Mouse (Mus musculus): Measurements from ENCODE around the gene Gm11060. TPM values are rescaled to one million over a fixed set of nuclear protein-coding genes. Genes with fewer than 3 reads are reported as not detected.

Gm11060 gene
- polyA plus RNA-seq, 1 experiment from 2014 or later: not detected

DNA sequence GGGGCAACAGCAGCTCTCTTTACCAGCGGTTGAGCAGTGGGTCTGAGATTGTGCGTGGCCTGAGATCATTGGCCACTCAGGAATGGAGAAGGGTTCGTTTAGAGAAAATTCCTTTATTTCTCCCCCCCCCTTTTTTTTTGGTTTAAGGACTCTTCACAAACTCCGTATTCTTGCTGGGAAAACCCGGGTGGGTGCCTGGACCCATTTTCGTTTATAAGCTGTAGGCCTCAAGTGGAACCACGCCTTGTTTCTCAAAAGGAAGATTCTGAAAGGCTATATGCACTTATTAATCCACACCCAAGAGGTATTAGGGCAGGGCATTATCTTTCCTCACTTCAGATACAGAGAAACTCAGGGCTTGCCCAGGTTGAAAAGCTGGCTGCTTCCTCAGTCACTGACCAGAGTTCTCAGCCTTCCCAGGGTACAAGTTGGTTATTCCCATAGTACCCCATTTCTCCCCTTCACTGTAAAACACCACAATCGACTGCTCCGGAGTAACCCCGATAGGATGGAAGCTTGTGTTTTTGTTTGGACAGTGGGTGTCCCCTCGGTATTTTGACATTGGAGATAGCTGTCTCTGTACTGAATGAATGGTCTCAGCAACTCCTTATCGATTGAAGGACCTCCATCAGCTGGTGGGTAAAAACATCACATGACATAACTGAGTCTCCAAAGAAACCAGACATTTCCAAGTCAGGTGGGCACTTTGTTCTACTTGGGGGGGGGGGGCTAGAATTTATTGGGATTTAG lies 39.4 kb downstream of the Gm11060 start:
- H3K9ac ChIP-seq: no peak overlapping the region
- peaks cover 32% of the 10 kb centered on the region for H3K4me1 ChIP-seq
- H3K36me3 ChIP-seq: no peaks in the 10 kb centered on the region
- no peak overlapping the region for H3K4me2 ChIP-seq
- peaks cover 98% of the 10 kb centered on the region for H3K27me3 ChIP-seq
- ATAC-seq (ENCODE audit: insufficient number of reproducible peaks, low FRiP score, low TSS enrichment, low read depth): no peak
- WGBS: 10% methylated on average over 12 of the region's 12 CpGs
- H3K27ac ChIP-seq: no peak overlapping the region
- no peaks in the 10 kb centered on the region for H3K9me3 ChIP-seq
- H3K4me3 ChIP-seq: no peak overlapping the region

GRCm38 (mm10) chr2:105131811-105132100 lies 39.9 kb downstream of the Gm11060 start:
- H3K9ac ChIP-seq: no peak overlapping the region
- 8% methylated on average over 2 of the region's 2 CpGs for WGBS
- no peak overlapping the region for H3K4me2 ChIP-seq
- H3K4me3 ChIP-seq: no peak overlapping the region
- H3K4me1 ChIP-seq: peaks cover 27% of the 10 kb centered on the region
- H3K27me3 ChIP-seq: peaks cover 98% of the 10 kb centered on the region
- no peak for ATAC-seq (ENCODE audit: insufficient number of reproducible peaks, low FRiP score, low TSS enrichment, low read depth)
- H3K9me3 ChIP-seq: no peaks in the 10 kb centered on the region
- H3K27ac ChIP-seq: no peak overlapping the region
- H3K36me3 ChIP-seq: no peaks in the 10 kb centered on the region

DNA sequence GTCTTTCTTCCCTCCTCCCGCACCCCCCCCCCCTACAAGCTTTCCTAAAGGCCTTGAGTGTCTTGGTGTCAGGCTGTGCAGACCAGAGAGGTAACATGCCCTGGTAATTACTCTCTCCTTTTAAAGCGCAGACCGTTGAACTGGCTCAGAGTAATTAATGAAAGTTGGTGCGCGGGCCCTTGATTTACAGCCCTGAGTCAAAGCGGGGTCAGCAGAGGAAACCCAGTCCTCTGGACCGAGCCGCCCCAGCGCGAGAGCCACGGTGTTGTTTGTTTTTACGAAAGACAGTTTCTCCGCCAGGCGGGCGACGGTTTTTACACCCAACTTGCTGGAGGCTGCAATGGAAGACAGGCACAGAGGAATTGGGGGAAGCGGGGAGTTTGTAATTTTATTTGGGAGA lies 40.5 kb downstream of the Gm11060 start:
- H3K27me3 ChIP-seq: peaks cover 98% of the 10 kb centered on the region
- ATAC-seq (ENCODE audit: insufficient number of reproducible peaks, low FRiP score, low TSS enrichment, low read depth): no peak
- no peaks in the 10 kb centered on the region for H3K9me3 ChIP-seq
- H3K4me2 ChIP-seq: no peak overlapping the region
- no peak overlapping the region for H3K4me3 ChIP-seq
- no peaks in the 10 kb centered on the region for H3K36me3 ChIP-seq
- WGBS: 3% methylated on average over 16 of the region's 17 CpGs
- no peak overlapping the region for H3K27ac ChIP-seq
- peaks cover 22% of the 10 kb centered on the region for H3K4me1 ChIP-seq
- H3K9ac ChIP-seq: no peak overlapping the region

- no peak overlapping the region for H3K27ac ChIP-seq
- H3K4me1 ChIP-seq: peaks cover 15% of the 10 kb centered on the region
- 2% methylated on average over 43 of the region's 43 CpGs for WGBS
- no peak overlapping the region for H3K4me3 ChIP-seq
- H3K9ac ChIP-seq: no peak overlapping the region
- ATAC-seq (ENCODE audit: insufficient number of reproducible peaks, low FRiP score, low TSS enrichment, low read depth): no peak
- H3K4me2 ChIP-seq: no peak overlapping the region
- H3K36me3 ChIP-seq: no peaks in the 10 kb centered on the region
- peaks cover 99% of the 10 kb centered on the region for H3K27me3 ChIP-seq
- H3K9me3 ChIP-seq: no peaks in the 10 kb centered on the region
Measured at GRCm38 (mm10) chr2:105132933-105133795, 41.3 kb downstream of the Gm11060 start.

GRCm38 (mm10) chr2:105134296-105134695 lies 42.5 kb downstream of the Gm11060 start:
- Histone ChIP-seq H3K4me2 (no peak overlapping the region), H3K9me3 (no peaks in the 10 kb centered on the region), H3K4me1 (peaks cover 15% of the 10 kb centered on the region), H3K36me3 (no peaks in the 10 kb centered on the region), H3K27ac (no peak overlapping the region), H3K27me3 (peaks cover 99% of the 10 kb centered on the region), H3K4me3 (no peak overlapping the region), H3K9ac (no peak overlapping the region)
- under 1% methylated on average over 19 of the region's 19 CpGs for WGBS
- ATAC-seq (ENCODE audit: insufficient number of reproducible peaks, low FRiP score, low TSS enrichment, low read depth): no peak

DNA sequence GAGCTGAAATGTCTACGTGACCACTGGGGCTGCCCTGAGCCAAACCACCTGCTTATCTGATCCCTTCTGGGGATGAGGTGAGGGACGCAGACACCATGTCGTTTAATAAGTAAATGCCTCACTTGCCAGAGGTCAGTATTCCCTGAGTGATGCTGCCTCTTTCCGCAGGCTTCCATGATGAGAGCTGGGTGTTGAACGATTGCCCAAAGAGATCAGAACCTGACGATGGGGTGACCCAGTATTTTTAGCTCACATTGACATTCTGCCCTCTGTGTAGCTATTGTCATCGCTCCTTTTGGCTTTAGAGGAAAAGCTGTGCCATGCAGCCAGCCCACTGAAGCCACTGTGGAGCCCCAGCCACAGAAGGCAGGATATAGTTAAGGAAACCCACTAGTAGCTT lies 47.7 kb downstream of the Gm11060 start:
- Histone ChIP-seq H3K4me3 (no peak overlapping the region), H3K27ac (no peak overlapping the region), H3K9ac (no peak overlapping the region), H3K9me3 (no peaks in the 10 kb centered on the region), H3K4me1 (peaks cover under 1% of the 10 kb centered on the region; the same call in 1 of the 2 replicates), H3K27me3 (peaks cover 66% of the 10 kb centered on the region), H3K36me3 (no peaks in the 10 kb centered on the region), H3K4me2 (no peak overlapping the region)
- 75% methylated on average over 7 of the region's 7 CpGs for WGBS
- no peak for ATAC-seq (ENCODE audit: insufficient number of reproducible peaks, low FRiP score, low TSS enrichment, low read depth)

DNA sequence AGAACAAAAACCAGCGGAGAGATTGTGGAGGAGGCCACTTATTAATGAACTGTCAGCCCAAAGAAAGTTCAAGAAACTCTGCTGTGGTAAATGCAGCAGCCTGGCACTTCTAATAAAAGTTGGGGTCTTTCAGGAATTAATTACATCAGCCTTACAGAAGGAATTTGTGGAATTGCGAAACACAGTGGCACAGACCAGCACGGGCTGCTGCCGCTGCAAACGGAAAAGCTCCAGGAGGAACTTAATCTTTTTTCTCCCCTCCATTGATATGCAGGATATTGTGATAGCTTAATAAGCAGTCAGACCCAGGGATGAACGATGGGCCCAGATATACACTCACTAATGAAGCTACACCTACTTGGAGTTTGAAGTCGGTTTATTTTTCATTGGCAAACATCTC lies 49.6 kb downstream of the Gm11060 start:
- Histone ChIP-seq H3K36me3 (no peaks in the 10 kb centered on the region), H3K9me3 (no peaks in the 10 kb centered on the region), H3K4me1 (no peaks in the 10 kb centered on the region), H3K4me3 (no peak overlapping the region), H3K27me3 (peaks cover 47% of the 10 kb centered on the region), H3K9ac (no peak overlapping the region), H3K4me2 (no peak overlapping the region), H3K27ac (no peak overlapping the region)
- WGBS: 29% methylated on average over 7 of the region's 7 CpGs
- no peak for ATAC-seq (ENCODE audit: insufficient number of reproducible peaks, low FRiP score, low TSS enrichment, low read depth)

Other genes with a start within 250 kb of the Gm11060 start
- gene Prrg4, start 242.1 kb upstream of the Gm11060 start, polyA plus RNA-seq (2015; fragmentation: Nextera tagmentation; extraction: Ambion mirVana): 9.6 and 10.4 TPM in 2 replicates
- 4.3 and 5.7 TPM in 2 replicates for gene Ccdc73, start 224.2 kb upstream of the Gm11060 start, polyA plus RNA-seq (2015; fragmentation: Nextera tagmentation; extraction: Ambion mirVana)
- gene Eif3m, start 74.9 kb upstream of the Gm11060 start, polyA plus RNA-seq (2015; fragmentation: Nextera tagmentation; extraction: Ambion mirVana): 227 and 238 TPM in 2 replicates
- 0.51 and 1.1 TPM in 2 replicates for gene Wt1, start 34.5 kb downstream of the Gm11060 start, polyA plus RNA-seq (2015; fragmentation: Nextera tagmentation; extraction: Ambion mirVana)
- 0.29 and 0.42 TPM in 2 replicates for gene Them7, start 132.3 kb downstream of the Gm11060 start, polyA plus RNA-seq (2015; fragmentation: Nextera tagmentation; extraction: Ambion mirVana)

All from limb, embryonic 15.5 days (tissue).